Mouse (Mus musculus): Measurements from ENCODE around the gene Lrrc29.
A peak's percentile ranks its signal among the peaks of the same experiment; 100 is the strongest.

The Lrrc29 gene

DNA sequence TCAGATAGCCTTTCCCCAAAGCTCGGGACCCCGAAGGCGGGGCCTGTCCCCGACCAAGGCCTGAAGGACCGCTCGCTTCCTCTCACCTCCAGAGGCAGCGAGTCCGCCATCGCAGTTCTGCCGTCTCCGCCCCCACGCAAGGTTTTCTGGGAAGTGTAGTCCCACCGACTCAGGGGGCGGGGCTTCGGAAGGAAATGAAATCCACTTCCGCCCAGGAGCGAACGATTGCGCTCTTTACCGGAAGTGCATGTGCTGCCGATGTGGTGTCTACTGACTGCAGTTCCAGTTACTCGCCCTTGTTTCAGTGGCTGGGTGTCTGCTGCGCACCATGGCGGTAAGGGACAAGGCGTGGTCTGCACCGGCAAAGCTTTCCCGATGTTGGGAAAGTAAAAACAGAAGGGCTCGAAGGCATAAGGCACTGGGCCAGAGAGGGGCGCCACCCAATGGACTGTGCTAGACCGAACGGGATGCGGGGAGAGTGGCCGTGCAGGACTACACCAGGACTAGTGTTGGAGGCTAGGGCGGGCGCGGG, at the start of gene Lrrc29, which contains the start of gene Tmem208:
Gene Lrrc29 (minus strand): TSS at position 138 of the 532 bp plus-strand sequence.
Gene Tmem208 (plus strand): TSS at position 214 of the 532 bp plus-strand sequence.
- DNase-seq (ENCODE audit: low read depth, low spot score): peak; percentile 99

DNA sequence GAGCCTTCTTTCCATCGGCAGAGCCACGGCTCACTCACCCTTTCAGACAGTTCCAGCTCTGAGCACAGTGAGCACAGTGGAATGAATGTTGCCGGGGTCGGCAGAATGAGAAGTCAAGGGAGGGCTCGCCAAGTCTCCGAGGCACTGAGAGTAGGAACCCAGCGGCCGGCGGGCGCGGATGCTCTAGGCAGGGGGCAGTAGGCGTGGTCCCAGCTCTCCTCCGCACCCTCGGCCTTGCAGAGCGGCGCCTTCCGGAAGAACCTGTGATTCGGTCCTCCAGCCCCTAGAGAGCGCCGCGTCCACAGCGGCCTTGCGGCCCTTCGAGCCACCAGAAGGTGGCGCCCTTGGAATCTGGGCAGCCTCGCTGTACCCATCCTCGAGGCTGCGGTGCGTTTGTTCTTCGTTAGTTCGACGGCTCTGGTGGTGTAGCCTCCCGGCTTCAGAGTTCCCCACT, 48.5 kb upstream of the Lrrc29 start:
- DNase-seq (ENCODE audit: low read depth, low spot score): peak; percentile 92

DNA sequence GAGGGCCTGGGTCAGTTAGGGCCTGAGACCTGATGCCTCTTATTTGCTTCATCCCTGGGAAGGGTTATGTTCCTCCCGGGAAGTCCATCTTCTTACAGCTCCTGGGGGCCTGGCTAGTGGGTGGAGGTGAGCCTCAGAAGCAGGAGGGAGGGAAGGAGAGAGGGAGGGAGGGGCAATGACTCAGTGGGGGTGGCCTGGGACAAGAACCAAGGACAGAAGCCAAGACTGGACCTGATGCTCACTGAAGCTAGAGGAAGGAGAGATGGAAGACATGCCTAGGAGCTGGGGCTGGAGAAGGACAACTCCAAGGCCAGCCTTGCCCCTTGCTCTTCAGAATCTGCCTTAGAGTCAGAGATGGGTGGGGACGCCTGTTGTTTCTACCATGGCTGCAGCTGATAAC, 47.0 kb upstream of the Lrrc29 start, which contains the start of gene Plekhg4:
Gene Plekhg4 (plus strand): TSS at position 243 of the 400 bp plus-strand sequence.
- DNase-seq (ENCODE audit: low read depth, low spot score): no peak

DNA sequence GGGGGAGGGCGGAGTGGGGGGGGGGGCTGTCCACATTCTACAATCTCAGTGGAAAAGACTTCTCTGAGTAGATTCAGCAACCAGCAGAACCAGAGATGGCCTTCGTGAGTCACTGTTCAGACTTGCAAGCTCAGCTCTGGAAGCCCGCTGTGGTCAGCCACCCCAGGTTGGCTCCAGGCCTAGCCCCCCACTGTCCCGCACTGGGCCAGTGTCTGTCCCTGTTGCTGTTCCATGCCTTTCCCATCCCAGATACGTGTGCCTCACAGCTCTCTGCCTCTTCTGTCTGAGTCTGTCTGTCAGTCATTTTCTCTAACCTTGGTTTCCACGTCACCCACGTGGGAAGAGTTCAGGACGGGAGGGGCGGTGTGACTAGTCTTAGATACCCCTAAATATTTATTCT, 46.4 kb upstream of the Lrrc29 start:
- no peak for DNase-seq (ENCODE audit: low read depth, low spot score)

DNA sequence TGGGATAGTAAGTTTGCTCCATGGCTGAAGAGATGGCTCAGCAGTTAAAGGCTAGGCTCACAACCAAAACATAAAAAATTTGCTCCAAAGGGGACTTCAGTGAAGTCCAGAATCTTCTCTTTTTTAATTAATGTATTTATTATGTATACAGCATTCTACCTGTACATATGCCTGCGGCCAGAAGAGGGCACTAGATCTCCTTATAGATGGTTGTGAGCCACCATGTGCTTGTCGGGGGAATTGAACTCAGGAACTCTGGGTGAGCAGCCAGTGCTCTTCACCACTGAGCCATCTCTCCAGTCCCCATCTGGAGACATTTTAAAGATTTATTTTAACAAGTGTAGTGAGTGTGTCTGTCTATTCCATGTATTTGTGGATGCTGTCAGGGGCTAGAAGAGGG, 41.0 kb upstream of the Lrrc29 start:
- DNase-seq (ENCODE audit: low read depth, low spot score): peak; percentile 71

DNA sequence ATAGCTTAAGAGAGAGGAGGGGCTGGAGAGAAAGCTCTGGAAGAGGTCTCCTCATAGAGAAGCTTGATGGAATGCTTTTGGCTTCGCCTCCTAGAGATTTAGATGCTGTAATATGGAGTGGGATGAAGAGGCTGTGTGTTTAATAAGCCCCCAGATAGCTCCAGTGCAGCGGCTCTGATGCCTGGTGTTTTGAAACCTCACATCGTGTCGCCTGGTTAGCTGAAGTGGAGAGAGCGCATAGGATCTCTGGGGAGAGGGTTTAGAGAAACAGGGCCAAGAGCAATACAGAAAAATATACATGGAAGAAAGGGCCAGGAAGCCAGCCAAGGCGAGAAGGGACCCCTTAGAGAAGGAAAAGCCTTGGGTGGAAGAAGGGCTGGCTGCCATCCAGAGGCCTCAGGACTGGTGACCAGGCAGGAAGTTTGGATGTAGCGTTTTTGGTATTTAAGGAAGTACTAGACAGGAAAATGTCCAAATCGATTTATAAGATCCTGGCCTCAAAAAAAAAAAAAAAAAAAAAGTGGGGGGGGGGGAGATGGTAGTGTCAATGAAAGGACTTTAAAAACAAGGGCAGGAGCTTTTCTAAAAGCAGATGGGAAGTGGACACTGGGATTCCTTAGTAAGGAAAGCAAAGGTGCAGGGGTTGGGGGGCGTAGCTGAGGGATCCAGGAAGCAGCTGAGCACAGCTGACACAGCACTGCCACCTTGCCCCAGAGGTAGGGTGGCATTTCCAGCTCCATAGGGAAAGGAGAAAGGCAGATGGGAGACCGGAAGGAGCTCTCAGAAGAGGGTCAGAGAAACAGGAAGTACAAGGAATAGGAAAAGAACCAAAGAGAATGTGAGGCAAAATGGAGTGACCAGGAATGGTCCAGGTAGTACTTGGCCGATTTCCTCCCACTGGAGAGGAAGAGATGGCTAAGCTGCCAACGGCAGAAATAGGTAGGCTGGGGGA, 35.9 kb upstream of the Lrrc29 start:
- no peak for DNase-seq (ENCODE audit: low read depth, low spot score)

DNA sequence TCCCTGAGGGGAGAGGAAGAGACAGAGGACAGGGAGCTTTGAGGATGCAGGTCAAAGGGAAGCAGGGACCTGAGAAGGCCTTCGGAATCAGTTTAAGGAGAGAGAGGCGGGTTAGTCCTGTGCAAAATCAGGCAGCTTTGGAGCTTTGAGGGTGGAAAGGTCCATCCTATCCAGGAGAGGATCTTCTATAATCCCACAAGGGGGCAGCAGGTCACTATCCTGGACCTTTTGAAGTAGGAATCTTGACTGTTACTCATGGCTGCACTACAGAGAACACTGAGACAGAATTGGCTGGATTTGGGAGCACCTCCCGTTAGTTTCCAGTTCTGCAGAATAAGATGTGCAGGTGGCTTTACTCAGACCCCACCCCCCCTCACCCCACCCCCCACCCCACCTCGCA, 33.6 kb upstream of the Lrrc29 start:
- DNase-seq (ENCODE audit: low read depth, low spot score): peak; percentile 73

DNA sequence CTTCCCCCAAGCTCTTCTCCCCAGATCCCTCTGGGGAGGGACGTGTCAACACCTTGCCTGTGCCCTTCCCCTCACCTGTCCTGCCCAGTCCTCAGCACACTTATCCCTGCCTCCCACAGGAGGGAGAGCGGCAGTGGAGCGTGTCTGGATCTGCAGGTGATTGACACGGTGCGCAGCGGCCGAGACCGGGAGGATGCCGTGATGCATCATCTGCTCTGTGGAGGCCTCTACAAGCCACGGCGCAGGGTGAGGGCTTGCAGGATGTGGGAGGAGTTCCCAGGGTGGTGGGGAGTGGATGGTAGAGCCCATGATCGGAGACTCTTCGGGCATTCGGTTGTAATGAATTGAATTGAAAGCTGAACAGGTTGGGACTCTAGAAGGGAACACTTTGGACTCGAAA, 33.1 kb upstream of the Lrrc29 start:
- no peak for DNase-seq (ENCODE audit: low read depth, low spot score)

DNA sequence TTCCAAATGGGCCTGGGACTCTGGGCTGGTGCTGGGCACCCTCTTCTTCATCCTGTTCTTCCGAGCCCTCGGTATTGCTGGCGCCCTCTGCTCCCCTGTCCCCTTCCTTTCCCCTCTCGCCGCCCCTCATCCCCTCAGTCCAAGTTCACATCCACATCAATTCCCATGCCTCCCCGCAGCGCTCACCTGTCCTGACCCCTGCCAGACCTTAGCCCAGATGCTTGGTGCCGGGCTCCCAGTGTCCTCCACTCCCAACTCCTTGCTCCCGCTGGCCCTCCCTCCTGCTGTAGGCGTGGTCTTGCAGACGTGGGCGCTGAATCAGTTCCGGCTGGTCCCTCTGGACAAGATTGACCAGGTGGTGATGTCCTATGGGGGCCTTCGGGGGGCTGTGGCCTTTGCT, 30.6 kb upstream of the Lrrc29 start:
- DNase-seq (ENCODE audit: low read depth, low spot score): no peak

DNA sequence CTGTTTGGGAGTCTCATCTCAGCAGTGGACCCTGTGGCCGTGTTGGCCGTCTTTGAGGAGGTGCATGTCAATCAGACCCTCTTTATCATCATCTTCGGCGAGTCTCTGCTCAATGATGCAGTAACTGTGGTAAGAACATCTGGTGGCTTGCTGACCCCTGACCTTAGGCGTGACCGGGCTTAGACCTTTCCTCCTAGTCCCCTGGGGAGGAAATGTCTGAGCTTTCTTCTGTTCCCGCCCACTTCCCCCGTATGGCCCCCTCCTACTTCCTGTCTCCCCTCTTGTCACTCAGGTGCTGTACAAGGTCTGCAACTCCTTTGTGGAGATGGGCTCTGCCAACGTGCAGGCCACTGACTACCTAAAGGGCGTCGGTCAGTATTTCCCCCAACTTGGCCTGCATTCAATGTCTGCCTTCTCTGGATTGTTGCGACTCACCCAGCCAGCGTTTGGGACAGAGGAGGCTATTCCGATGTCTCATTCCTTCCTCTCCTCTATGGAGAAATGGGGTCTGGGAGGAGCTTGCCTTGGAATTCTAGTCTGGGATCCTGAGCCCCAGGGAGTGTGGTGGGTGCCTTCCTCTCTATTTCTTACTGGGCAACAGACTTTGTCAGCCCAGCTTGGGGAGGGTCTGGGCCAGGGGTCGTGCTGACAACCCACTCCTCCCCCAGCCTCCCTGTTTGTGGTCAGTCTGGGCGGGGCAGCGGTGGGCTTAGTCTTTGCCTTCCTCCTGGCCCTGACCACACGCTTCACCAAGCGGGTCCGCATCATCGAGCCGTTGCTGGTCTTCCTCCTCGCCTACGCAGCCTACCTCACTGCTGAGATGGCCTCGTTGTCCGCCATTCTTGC, 29.3 kb upstream of the Lrrc29 start:
- DNase-seq (ENCODE audit: low read depth, low spot score): peak; percentile 61

DNA sequence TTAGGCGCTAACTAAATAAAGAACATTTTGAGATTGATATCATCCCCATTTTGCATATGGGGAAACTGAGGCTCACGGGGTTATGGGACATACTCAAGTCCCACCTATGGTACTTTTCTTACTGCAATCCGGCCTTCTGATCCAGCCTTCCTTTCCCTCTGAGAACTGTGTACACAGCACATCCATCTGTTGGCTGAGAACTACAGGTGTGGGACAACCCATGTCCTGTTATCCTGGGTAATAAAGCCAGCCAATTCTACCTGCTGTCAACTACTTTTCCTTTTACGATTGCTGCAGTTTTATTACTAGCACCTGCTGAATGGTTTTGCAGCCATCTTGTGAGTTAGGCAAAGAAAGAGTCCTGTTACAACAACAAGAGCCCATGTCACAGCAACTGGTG, 28.5 kb upstream of the Lrrc29 start:
- DNase-seq (ENCODE audit: low read depth, low spot score): no peak

DNA sequence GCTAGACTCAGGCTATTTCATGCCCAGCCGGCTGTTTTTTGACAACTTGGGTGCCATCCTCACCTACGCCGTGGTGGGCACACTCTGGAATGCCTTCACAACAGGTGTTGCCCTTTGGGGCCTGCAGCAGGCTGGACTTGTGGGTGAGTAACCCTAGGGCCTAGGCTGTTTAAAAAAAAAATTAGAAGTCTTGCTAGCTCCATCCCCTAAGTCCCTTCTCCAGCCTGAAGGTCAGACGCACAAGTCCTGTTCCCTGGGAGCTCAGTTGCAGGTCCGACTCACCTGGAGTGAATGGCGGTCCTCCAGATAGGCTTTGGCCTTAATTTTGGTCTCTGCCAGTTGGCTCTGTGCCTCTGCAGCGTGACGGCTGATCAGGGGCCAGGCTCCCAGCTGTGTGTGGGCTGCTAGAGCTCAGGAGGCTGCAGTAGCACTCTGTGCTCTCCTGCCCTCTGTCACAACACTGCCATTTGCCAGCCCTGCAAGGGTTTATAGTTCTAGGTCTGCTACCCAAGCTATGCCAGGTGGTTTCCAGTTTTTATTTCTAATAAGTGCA, 27.6 kb upstream of the Lrrc29 start:
- DNase-seq (ENCODE audit: low read depth, low spot score): no peak

DNA sequence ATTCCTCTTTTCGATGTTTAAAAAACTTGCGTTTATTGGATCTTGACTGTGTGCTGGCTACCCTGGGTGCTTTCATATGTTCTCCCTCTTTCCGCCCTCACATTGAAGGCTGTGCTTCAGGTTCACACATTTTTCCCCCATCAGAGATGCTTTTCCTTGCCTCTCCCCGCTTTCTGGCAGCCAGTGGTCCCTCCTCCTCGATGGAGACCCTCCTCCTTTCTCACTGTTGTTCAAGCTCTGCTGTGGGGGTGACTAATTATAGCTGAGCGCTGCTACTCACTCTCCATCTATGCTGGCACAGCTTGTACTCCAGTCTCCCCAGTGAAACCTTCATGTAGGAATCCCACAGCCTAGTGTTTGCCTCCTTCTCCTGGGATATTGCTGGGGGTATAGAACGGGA, 24.1 kb upstream of the Lrrc29 start:
- no peak for DNase-seq (ENCODE audit: low read depth, low spot score)

DNA sequence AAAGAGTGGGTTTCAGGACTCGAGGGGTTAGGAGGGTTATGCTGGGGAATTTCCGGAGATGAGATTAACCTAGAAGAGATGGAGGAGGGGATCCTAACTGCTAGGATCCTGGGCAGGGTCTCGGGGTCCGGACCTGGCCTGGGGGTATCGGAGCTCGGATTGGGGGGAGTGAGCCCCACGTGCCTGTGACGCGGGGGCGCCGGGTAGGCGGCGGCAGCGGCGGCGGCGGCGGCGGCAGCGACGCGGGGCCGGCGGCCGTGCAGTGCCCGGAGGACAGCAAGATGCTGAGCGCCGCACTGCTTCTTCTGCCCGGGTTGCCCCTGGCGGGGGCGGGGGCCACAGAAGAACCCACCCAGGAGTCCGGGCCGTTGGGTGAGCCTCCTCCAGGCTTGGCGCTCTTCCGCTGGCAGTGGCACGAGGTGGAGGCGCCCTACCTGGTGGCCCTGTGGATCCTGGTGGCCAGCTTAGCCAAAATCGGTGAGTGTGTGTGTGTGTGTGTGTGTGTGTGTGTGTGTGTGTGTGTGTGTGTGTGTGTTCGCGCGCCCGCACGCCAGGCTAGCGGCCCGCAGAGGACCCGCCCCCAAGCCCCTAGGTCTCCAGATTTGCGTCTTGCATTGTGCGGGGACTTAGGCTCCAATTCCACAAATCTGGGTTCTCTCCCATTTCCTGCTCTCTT, 23.2 kb upstream of the Lrrc29 start:
- no peak for DNase-seq (ENCODE audit: low read depth, low spot score)

DNA sequence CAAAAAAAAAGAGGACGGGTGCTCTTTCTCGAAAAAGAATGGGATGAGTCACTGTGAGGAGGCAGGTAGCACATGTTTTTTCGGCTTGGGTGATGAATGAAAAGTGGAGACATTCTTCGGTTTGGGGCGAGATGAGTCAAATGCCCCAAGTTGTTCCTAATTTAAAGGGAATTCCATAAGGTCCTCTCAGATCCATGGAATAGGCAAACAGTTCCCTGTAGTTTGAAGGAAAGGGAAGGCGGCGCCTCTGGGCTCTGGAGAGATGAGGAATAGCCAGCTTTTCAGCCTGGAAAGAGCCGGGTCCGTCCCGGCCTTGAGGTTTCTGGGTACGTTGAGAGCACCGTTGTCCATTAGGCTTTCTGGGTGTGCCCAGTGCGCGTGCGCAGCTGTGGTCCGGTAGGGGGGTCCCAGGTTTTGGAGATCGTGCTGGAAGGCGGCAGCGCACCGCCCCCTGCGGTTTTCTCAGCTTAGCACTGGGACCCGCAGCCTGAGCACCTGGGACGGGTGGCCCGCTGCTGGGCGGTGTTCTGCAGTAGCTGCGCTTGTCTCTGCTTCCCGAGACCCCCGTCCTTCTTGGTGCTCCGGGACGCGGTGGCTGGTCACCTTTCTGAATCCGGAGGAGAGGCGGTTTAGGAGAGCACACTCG, 22.5 kb upstream of the Lrrc29 start, which contains the start of gene Slc9a5:
Gene Slc9a5 (plus strand): TSS at position 394 of the 646 bp plus-strand sequence.
- DNase-seq (ENCODE audit: low read depth, low spot score): peak; percentile 83

DNA sequence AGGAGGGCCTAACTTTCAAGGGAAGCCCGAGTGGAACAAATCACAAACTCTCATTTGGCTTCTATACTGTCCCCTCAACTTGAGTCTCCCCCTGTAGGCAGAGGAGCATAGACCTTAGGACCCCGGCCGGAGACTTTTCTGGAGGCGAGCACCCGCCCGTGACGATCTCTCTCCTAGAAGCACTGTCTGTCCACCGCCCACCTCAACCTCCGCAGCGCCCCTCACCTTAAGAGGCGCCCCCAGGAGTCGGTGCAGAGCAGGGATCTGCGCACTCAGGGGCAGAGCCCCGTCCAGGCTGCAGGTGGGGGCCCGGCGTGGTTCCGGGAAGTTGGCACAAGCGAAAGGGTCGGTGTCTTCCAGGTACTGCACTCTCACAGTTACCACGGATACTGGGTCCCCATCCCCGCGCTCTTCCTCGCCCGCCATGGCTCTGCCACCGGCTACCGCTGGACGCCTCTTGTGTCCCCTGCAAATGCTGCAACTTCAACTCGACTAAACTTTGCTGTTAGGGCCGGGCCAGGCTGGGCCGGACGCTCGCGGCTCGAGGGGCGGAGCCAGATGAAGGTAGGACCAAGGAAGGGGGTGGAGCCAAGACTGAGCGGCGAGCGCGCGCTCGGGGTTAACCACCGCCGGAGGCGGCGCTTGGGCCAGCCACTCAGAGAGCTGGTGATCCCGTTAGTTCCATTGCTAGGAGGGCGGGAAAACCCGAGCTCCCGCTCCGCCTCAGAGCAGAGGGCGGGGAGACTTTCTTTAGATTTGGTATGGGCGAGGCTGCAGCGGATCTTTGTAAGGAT, 21.5 kb upstream of the Lrrc29 start, which contains the start of gene Fhod1:
Gene Fhod1 (minus strand): TSS at position 526 of the 794 bp plus-strand sequence.
- DNase-seq (ENCODE audit: low read depth, low spot score): peak; percentile 97

DNA sequence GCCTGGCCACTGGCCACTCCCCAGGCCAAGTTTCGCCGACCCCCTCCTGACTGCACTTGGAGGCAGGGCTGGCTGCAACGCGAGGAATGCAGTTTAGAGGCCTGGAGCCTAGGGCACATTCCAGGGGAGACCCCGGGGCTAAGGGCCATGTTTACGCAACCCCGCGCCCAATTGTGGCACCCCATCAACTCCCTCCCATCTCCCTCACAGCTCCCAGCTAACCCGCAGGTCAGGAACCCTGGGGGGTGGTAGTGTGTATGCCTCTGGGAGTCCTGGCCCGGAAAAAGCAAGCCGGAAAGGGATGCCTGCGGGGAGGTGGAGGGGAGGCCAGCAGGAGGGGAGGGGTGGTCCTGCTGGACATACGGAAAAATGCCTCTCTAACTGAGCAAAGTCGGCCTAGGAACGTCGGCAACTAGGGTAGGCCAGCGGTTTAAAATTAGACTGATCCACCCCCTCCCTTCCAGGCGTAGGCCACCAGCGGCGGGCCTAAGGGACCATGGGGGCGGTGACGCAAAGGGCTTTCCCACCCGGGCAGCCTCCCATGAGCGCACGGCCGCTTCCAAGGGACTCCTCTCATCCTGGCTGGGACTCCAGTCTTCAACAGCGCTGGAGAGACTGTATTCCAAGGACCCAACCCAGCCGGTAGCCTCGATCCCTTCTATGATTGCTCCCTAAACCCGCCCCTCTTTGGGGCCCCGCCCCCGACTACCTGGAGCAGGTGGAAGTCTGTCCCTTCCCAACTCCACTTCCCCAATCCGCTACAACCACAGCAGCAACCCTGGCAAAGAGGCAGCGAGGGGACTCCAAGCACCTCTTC, 20.7 kb upstream of the Lrrc29 start:
- no peak for DNase-seq (ENCODE audit: low read depth, low spot score)

Measured in ES-CJ7 (cell line).